Mouse (Mus musculus): ENCODE data around the gene Gm5861. TPM values are rescaled to one million over a fixed set of nuclear protein-coding genes. Genes with fewer than 3 reads are reported as not detected.

Gene Gm5861
- 17.2 TPM for polyA plus RNA-seq (2014; fragmentation: Illumina TruSeq; extraction: RNeasy Lipid Tissue Mini Kit (QIAGEN cat#74804); ENCODE audit: low read depth, low replicate concordance)

GRCm38 (mm10) chr5:11182772-11183171 lies at the start of gene Gm5861:
Gene Gm5861 (plus strand): TSS chr5:11183072.

Other genes starting within 250 kb of the Gm5861 start
- gene Gm8871, start 235.3 kb upstream of the Gm5861 start, polyA plus RNA-seq (2014; fragmentation: Illumina TruSeq; extraction: RNeasy Lipid Tissue Mini Kit (QIAGEN cat#74804); ENCODE audit: low read depth, low replicate concordance) = 14.5 TPM
- gene Gm8857, start 235.3 kb upstream of the Gm5861 start, polyA plus RNA-seq (2014; fragmentation: Illumina TruSeq; extraction: RNeasy Lipid Tissue Mini Kit (QIAGEN cat#74804); ENCODE audit: low read depth, low replicate concordance) = 22.7 TPM
- gene Gm8879, start 55.4 kb upstream of the Gm5861 start, polyA plus RNA-seq (2014; fragmentation: Illumina TruSeq; extraction: RNeasy Lipid Tissue Mini Kit (QIAGEN cat#74804); ENCODE audit: low read depth, low replicate concordance) = 32.1 TPM
- gene Gm8890, start 73.0 kb downstream of the Gm5861 start, polyA plus RNA-seq (2014; fragmentation: Illumina TruSeq; extraction: RNeasy Lipid Tissue Mini Kit (QIAGEN cat#74804); ENCODE audit: low read depth, low replicate concordance) = 57.4 TPM
- 80.5 TPM for gene Speer1, start 158.4 kb downstream of the Gm5861 start, polyA plus RNA-seq (2014; fragmentation: Illumina TruSeq; extraction: RNeasy Lipid Tissue Mini Kit (QIAGEN cat#74804); ENCODE audit: low read depth, low replicate concordance)
- 47.0 TPM for gene Gm8897, start 233.3 kb downstream of the Gm5861 start, polyA plus RNA-seq (2014; fragmentation: Illumina TruSeq; extraction: RNeasy Lipid Tissue Mini Kit (QIAGEN cat#74804); ENCODE audit: low read depth, low replicate concordance)